Mouse (Mus musculus) heart, adult 10 weeks (tissue): ENCODE measurements around the gene A030003K21Rik. TPM values are rescaled to one million over a fixed set of nuclear protein-coding genes. Genes with fewer than 3 reads are reported as not detected.

Source experiments
- polyA plus RNA-seq: library from polyadenylated mRNA; stranded (reverse); fragments of 350-450 nt; fragmentation: Illumina TruSeq; extraction: RNeasy Lipid Tissue Mini Kit (QIAGEN cat#74804); gene quantifications from one replicate; pipeline ENCODE4 v1.2.3, GENCODE M21; 2014; ENCODE audit warnings: low read depth, low replicate concordance

A030003K21Rik gene
- not detected for polyA plus RNA-seq

GRCm38 (mm10) chr1:82943295-82943694 lies at the start of gene A030003K21Rik:
Gene A030003K21Rik, minus strand, starts transcription at chr1:82943388.

GRCm38 (mm10) chr1:82959870-82960385 lies 16.7 kb upstream of the A030003K21Rik start, which contains the start of gene Gm47955:
Gene Gm47955, plus strand, starts transcription at chr1:82960286.

GRCm38 (mm10) chr1:82955913-82956312 lies 12.7 kb upstream of the A030003K21Rik start, which contains the start of gene Gm7544:
Gene Gm7544, minus strand, starts transcription at chr1:82956013.

GRCm38 (mm10) chr1:82931326-82931725 lies 11.9 kb downstream of the A030003K21Rik start, which contains the start of gene Gm6217:
Gene Gm6217, minus strand, starts transcription at chr1:82931399.

GRCm38 (mm10) chr1:82924650-82925049 lies 18.5 kb downstream of the A030003K21Rik start, which contains the start of gene A030014E15Rik:
Gene A030014E15Rik, plus strand, starts transcription at chr1:82924917.

GRCm38 (mm10) chr1:82913025-82913424 lies 30.2 kb downstream of the A030003K21Rik start, which contains the start of gene A030005L19Rik:
Gene A030005L19Rik, plus strand, starts transcription at chr1:82913325.

Other genes with a start within 250 kb of the A030003K21Rik start
- gene Mff, start 218.5 kb downstream of the A030003K21Rik start, polyA plus RNA-seq: 192 TPM
- gene Tm4sf20, start 174.9 kb downstream of the A030003K21Rik start, polyA plus RNA-seq: not detected
- gene Gm47791, start 172.1 kb downstream of the A030003K21Rik start, polyA plus RNA-seq: not detected
- 30.5 TPM for gene Agfg1, start 103.9 kb downstream of the A030003K21Rik start, polyA plus RNA-seq
- gene A030005L19Rik, start 30.1 kb downstream of the A030003K21Rik start, polyA plus RNA-seq: not detected
- gene A030014E15Rik, start 18.5 kb downstream of the A030003K21Rik start, polyA plus RNA-seq: not detected
- gene Gm6217, start 12.0 kb downstream of the A030003K21Rik start, polyA plus RNA-seq: not detected
- not detected for gene Gm7544, start 12.6 kb upstream of the A030003K21Rik start, polyA plus RNA-seq
- gene Gm47955, start 16.9 kb upstream of the A030003K21Rik start, polyA plus RNA-seq: not detected
- not detected for gene Gm47959, start 57.2 kb upstream of the A030003K21Rik start, polyA plus RNA-seq
- 0.55 TPM for gene Slc19a3, start 95.1 kb upstream of the A030003K21Rik start, polyA plus RNA-seq
- gene Krtap28-10, start 99.1 kb upstream of the A030003K21Rik start, polyA plus RNA-seq: not detected
- gene Gm47969, start 101.5 kb upstream of the A030003K21Rik start, polyA plus RNA-seq: not detected
- not detected for gene A030005K14Rik, start 116.0 kb upstream of the A030003K21Rik start, polyA plus RNA-seq
- gene Krtap28-13, start 117.5 kb upstream of the A030003K21Rik start, polyA plus RNA-seq: not detected
- gene Ccl20, start 173.4 kb upstream of the A030003K21Rik start, polyA plus RNA-seq: not detected
- not detected for gene Daw1, start 216.4 kb upstream of the A030003K21Rik start, polyA plus RNA-seq